Mouse (Mus musculus): Measurements from ENCODE around the gene Kcnk2. TPM values are rescaled to one million over a fixed set of nuclear protein-coding genes. Genes with fewer than 3 reads are reported as not detected.

Gene Kcnk2
- polyA plus RNA-seq, 1 experiment, result 2.3 TPM

- Histone ChIP-seq H3K4me1 (ENCODE audit: control insufficient read depth, insufficient read depth, insufficient read length, low read length) (no peaks in the 10 kb centered on the region), H3K27ac (replicated peaks; ENCODE audit: low read depth, low read length) (no peak overlapping the region), H3K4me3 (ENCODE audit: insufficient read depth, low read depth, low read length) (no peak overlapping the region)
These were observed 187.6 kb downstream of the Kcnk2 start for GRCm38 (mm10) chr1:189214477-189214876.

GRCm38 (mm10) chr1:189209715-189210108 lies 192.4 kb downstream of the Kcnk2 start:
- H3K27ac ChIP-seq (replicated peaks; ENCODE audit: low read depth, low read length), result no peak overlapping the region
- no peak overlapping the region for H3K4me3 ChIP-seq (ENCODE audit: insufficient read depth, low read depth, low read length)

DNA sequence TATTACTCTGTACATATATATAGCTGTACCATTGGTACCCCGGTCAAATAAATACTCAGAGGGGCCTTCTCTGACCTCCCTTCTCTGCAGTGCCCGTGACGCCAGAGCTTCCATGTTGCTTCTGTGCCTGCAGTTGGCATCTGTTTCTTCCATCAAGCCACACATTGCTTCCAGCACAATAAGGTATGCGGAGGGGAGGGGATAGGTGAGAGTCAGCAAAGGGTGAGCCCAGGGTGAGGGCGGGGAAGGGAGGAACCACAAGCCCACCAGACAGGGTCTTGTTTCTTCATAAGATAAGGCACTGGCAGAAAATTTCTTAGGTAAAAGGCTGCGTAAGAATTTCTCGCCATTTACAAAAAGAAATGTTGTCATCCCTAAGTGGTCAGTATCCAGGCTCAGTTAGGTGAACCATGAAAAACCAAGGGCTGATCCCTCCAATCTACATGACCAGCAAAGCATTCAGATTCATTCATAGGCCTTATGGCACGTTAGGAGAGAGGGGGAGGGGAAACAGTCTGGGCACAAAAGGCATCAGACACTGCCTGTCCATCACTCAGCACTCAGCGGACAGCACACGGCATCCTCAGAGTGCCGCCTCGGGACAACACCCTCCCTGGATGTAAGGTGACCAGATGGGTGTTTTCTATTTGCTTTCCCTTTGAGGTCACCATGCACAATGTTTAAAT lies 192.9 kb downstream of the Kcnk2 start:
- no peak overlapping the region for H3K4me3 ChIP-seq (ENCODE audit: insufficient read depth, low read depth, low read length)
- H3K4me1 ChIP-seq (ENCODE audit: control insufficient read depth, insufficient read depth, insufficient read length, low read length), result no peaks in the 10 kb centered on the region
- no peak overlapping the region for H3K27ac ChIP-seq (replicated peaks; ENCODE audit: low read depth, low read length)

More at GRCm38 (mm10) chr1:189209715-189210108, 192.4 kb downstream of the Kcnk2 start:
- no peaks in the 10 kb centered on the region for H3K4me1 ChIP-seq (ENCODE audit: control insufficient read depth, insufficient read depth, insufficient read length, low read length)

DNA sequence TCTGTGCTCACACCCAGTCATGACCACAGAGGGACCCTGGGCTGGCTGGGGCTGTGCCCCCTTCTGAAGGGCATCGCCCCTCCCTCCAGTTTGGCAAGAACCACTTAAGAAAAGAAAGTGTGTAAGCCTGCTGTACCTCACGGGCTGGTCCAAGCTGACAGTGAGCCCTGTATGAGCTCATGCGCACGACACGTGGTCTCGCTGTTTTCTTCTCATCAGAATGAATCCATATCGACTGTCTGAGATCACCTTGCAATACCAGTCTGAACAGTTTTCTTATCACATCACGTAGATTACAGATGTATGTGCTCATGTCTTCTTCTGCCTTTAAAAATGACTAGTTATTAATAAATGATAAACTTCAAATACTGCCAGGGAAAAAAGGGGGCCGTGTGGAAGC lies 193.5 kb downstream of the Kcnk2 start:
- H3K27ac ChIP-seq (replicated peaks; ENCODE audit: low read depth, low read length), result no peak overlapping the region
- no peak overlapping the region for H3K4me3 ChIP-seq (ENCODE audit: insufficient read depth, low read depth, low read length)
- no peaks in the 10 kb centered on the region for H3K4me1 ChIP-seq (ENCODE audit: control insufficient read depth, insufficient read depth, insufficient read length, low read length)

GRCm38 (mm10) chr1:189195758-189196157 lies 206.3 kb downstream of the Kcnk2 start:
- Histone ChIP-seq H3K27ac (replicated peaks; ENCODE audit: low read depth, low read length) (no peak overlapping the region), H3K4me3 (ENCODE audit: insufficient read depth, low read depth, low read length) (no peak overlapping the region), H3K4me1 (ENCODE audit: control insufficient read depth, insufficient read depth, insufficient read length, low read length) (no peaks in the 10 kb centered on the region)

DNA sequence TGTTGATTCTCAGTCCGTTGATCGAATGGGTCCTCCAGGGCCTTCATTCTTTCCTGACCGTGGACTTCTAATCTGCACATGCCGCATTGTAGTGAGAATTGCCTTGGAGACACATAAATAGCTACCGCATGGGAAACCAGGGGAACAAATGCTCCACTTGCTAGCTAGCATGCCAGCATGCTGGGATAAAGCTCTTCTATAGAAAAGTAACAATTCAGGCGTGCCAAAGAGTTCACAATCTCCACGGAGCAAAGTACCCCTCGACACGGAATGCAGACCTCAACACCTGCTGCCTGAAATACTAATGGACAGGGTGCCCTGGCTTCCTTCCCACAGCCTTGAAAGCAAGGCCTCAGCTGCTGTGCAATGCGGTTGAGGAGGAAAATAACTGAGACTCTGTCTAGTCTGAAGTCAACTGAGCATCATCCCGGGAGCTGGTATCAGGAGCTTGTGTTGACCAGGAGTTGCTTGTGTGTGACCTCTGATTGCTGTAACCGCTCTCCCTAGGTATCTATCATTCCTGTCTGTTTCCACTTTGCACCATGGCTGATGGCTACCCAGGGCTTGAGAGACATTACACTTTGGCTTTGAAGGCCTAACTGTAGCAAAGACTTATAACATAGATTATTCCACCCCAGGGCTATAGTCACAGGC lies 214.2 kb downstream of the Kcnk2 start:
- H3K27ac ChIP-seq (replicated peaks; ENCODE audit: low read depth, low read length), result no peak overlapping the region
- no peaks in the 10 kb centered on the region for H3K4me1 ChIP-seq (ENCODE audit: control insufficient read depth, insufficient read depth, insufficient read length, low read length)
- no peak overlapping the region for H3K4me3 ChIP-seq (ENCODE audit: insufficient read depth, low read depth, low read length)

GRCm38 (mm10) chr1:189185206-189185750 lies 216.8 kb downstream of the Kcnk2 start:
- Histone ChIP-seq H3K4me3 (ENCODE audit: insufficient read depth, low read depth, low read length) (no peak overlapping the region), H3K4me1 (ENCODE audit: control insufficient read depth, insufficient read depth, insufficient read length, low read length) (no peaks in the 10 kb centered on the region), H3K27ac (replicated peaks; ENCODE audit: low read depth, low read length) (no peak overlapping the region)

DNA sequence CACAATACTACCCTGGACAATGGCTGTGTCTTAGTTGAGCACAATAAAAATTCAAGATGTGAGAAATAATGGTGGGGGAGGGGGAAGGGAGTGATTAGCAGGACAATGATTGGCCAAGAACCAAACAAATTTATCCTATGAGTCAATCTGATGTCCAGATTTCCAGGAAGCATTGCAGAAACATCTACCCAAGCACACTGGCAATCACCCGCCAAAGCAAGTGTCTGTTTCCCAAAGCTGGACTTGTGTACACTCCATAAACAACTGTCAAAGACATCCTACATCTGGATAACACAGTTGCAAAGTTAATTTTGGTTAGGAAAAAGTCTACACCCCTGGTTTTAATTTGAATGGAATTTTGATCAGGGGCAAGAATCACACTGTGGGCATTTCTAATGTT lies 224.3 kb downstream of the Kcnk2 start:
- H3K4me3 ChIP-seq (ENCODE audit: insufficient read depth, low read depth, low read length), result no peak overlapping the region
- peaks cover 8% of the 10 kb centered on the region for H3K4me1 ChIP-seq (ENCODE audit: control insufficient read depth, insufficient read depth, insufficient read length, low read length)
- H3K27ac ChIP-seq (replicated peaks; ENCODE audit: low read depth, low read length), result peak overlapping the region; percentile 48

GRCm38 (mm10) chr1:189173479-189173878 lies 228.6 kb downstream of the Kcnk2 start:
- Histone ChIP-seq H3K4me1 (ENCODE audit: control insufficient read depth, insufficient read depth, insufficient read length, low read length) (peaks cover 7% of the 10 kb centered on the region), H3K27ac (replicated peaks; ENCODE audit: low read depth, low read length) (no peak overlapping the region), H3K4me3 (ENCODE audit: insufficient read depth, low read depth, low read length) (no peak overlapping the region)

- no peak overlapping the region for H3K27ac ChIP-seq (replicated peaks; ENCODE audit: low read depth, low read length)
- H3K4me3 ChIP-seq (ENCODE audit: insufficient read depth, low read depth, low read length), result no peak overlapping the region
- no peaks in the 10 kb centered on the region; the same call in 1 of the 2 replicates for H3K4me1 ChIP-seq (ENCODE audit: control insufficient read depth, insufficient read depth, insufficient read length, low read length)
These were observed 230.9 kb downstream of the Kcnk2 start for GRCm38 (mm10) chr1:189171138-189171537.

DNA sequence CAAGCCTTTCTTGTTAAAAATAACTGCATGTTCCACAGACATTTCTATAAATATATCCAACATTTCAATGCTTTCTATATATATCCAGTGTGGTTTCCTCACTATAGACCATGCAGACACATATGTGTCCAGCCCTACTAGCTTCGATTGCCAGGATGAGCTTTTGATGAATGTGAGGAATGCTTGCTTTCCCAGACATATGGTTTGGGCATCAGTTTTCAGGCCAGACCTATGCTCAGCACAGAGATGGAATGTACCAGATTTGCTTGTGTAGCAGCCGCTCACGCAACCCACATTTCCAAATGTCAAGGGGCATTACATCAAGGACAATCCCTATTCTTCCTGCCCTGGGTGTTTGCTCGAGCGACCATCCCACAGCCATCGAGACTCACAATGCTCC lies 236.3 kb downstream of the Kcnk2 start:
- Histone ChIP-seq H3K27ac (replicated peaks; ENCODE audit: low read depth, low read length) (peak overlapping the region; percentile 32; the same call in 1 of the 2 replicates), H3K4me3 (ENCODE audit: insufficient read depth, low read depth, low read length) (no peak overlapping the region), H3K4me1 (ENCODE audit: control insufficient read depth, insufficient read depth, insufficient read length, low read length) (peaks cover 14% of the 10 kb centered on the region)

DNA sequence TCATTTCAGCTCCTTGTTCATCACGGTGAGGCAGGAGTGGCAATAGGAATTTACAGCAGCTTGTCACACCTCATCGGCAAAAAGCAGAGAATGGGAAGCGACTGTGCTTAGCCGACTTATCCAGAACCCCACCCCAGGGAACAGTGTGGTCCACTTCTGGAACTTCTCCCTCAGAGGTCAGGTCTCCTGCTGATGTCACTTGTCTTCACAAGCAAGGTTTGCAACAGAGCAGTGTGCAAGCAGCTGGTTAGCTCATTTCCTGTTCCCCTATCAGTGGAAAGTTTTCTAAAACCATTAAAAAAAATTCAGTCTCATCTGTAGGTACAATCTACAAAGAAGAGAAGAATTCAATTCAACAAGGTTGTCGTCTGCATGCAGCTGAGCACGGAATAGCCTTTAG lies 236.9 kb downstream of the Kcnk2 start:
- no peak overlapping the region for H3K4me3 ChIP-seq (ENCODE audit: insufficient read depth, low read depth, low read length)
- peak overlapping the region; percentile 68 for H3K27ac ChIP-seq (replicated peaks; ENCODE audit: low read depth, low read length)
- peaks cover 14% of the 10 kb centered on the region for H3K4me1 ChIP-seq (ENCODE audit: control insufficient read depth, insufficient read depth, insufficient read length, low read length)

DNA sequence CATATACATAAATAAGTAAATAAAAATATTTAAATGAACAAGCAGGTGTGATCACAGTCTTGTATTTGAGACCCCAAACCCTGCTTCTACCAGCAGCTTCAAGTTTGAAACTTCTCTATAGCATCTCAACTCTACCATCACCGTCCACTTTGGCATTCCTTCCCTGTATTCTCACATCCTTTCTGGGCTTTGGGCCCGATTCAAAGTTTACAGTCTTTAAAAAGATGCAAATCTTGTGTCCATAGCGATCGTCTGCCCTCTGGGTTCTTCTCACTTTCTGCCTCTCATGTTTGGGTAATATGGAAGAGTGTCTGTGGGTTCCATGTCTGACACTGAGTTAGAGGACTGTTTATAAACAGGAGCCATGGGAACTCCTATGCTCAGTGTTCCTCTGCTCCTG lies 237.4 kb downstream of the Kcnk2 start:
- no peak overlapping the region for H3K4me3 ChIP-seq (ENCODE audit: insufficient read depth, low read depth, low read length)
- H3K4me1 ChIP-seq (ENCODE audit: control insufficient read depth, insufficient read depth, insufficient read length, low read length), result peaks cover 14% of the 10 kb centered on the region
- H3K27ac ChIP-seq (replicated peaks; ENCODE audit: low read depth, low read length), result peak overlapping the region; percentile 68

DNA sequence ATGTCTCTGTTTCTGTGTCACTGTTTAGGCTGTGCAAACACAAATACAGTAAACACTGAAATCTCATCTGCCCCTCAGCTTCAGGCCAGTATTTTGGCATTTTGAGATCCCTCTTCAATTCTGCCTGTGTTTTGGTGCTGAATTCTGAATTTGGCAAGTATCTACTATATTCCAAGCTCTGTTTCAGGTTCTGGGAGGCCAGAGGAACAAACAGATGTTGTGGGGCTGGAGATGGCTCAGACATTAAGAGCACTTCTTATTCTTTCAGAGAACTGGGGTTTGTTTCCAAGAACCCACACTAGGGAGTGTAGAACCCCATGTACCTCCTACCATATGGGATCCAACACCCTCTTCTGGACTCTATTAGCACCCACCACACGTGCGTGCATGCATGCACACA lies 237.8 kb downstream of the Kcnk2 start:
- Histone ChIP-seq H3K4me3 (ENCODE audit: insufficient read depth, low read depth, low read length) (no peak overlapping the region), H3K4me1 (ENCODE audit: control insufficient read depth, insufficient read depth, insufficient read length, low read length) (peaks cover 14% of the 10 kb centered on the region), H3K27ac (replicated peaks; ENCODE audit: low read depth, low read length) (no peak overlapping the region)
